Mouse (Mus musculus): Measurements from ENCODE around the gene Gpr146.
A peak's percentile ranks its signal among the peaks of the same experiment; 100 is the strongest.

Gpr146 gene

DNA sequence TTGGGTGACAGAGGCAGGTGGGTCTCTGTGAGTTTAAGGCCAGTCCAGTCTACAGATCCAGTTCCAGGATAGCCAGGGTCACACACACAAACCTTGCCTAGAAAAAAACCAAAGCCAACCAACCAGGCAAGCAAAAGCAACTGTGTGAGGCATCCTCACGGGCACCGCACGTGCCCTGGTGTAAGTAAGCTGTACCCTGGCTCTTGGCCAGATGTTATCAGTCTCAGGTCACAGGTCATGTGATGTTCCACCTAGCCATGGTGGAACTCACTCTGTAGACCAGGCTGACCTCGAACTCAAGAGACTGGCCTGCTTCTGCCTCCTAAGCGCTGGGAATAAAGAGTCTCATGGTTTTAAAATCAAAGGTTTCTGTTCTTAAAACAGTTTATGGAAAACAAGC, 18.3 kb upstream of the Gpr146 start:
- DNase-seq, result no peak

DNA sequence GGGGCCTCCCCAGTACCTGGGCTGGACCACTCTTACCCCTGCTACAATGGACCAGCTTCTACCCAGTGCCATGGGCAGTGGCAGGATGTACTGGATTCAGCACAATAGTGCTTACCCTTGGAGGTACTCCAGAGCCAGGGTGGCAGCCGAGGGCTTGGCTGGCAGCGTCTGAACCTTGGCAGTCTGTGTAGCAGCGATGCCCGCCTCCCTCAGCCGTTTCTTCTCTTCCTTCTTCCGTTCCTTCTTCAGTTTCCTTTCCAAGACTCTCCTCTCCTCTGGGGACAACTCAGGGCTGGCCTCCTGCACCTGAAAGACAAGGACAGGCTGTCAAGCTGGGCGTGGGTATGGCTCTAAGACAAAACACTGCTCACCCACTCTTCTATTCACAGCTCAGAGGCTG, 13.6 kb upstream of the Gpr146 start:
- DNase-seq, result no peak

DNA sequence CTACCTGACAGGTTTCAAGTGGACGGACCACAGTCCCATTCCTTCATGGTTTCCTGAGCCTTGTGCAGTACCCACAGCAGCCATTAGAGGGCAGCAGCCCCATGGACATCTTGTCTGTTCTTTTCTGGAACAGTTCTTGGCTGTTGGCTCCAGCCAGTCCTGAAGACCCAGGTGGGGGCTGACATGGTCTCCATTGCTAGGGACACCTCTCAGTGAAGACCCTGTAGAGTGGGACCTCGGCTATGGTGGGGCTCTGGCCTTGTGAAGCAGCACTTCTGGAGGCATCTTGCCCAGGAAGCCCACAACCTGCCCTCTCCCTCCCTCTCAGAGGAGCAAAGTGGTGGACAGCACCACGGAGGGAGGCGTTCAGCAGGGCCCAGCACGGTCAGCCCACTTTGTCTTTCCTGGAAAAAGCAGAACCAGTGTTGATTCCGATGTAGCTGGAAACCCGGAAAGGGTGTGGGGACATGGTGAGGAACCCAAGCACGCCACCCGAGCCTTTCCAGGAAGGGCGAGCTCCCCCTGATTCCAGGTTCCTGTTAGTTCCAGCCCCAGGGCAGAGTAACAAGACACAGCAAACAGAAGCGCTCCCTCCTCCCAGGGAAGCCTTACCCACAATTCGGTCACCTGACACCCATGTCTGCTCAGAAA, 13.1 kb upstream of the Gpr146 start:
- DNase-seq, result peak; percentile 87

DNA sequence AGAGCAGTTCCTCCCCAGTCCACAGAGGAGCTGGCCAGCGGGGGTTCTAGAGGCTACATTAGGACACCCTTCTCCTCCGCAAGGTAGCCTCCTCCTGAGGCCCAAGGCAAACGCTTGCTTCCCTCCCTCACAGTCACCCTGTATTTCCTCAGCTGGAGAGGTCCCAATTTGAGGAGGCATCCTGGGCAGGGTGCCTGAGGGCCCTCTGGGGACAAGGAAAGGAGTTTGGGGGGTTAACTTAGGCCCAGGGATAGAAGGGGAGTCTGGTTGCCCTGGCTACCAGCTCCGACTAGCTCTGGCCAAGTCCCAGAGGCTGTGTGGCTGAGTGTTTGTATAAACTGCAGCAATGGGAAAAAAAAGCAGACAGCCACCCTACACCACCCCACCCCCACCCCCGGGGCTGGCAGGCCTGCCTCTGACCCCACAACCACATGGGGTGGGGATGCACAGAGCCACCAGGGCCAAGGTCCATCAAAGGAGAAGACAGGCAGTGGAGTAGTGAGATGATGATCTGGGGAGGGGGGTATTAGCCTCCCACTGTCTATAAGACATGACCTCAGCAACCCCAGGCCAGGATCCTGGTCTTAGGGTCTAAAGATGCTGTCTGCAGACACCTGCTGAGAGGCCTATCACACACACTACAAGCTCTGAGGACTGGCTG, 12.5 kb upstream of the Gpr146 start:
- DNase-seq, result no peak

DNA sequence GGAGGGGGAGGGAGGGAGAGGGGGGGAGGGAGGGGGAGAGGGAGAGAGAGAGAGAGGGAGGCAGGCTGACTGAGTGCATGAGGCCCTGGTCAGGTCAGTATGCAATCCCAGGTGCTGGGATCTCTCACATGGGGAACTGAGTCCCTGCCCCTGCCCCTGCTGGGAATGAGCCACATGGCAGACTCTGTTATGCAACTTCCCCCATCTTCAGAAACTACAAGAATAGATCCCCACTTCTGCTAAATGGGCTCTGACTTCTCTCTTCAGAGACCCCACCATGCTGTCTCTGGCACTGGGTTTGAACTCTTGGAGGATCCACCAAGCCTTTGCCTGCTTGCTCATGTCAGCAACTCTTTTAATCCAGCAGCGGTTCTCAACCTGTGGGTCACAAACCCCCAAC, 11.7 kb upstream of the Gpr146 start:
- no peak for DNase-seq

DNA sequence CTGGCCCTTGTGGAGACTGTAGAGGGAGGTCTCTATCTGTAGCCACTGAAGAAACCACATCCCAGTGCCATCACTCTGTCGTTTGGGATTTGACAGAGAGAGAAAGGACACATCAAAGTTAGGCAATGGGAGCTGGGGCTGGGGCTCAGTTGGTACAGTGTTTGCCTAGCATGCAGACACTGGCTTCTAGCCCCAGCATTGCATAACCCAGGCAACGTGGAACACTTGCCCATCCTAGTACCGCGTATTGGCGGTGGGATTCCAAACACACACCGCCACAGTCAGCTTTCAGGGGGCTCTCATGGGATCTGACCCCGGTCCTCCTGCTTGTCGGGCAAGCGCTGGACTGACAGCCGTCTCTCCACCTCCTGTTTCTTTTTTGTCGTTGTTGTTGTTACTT, 11.0 kb upstream of the Gpr146 start:
- no peak for DNase-seq

DNA sequence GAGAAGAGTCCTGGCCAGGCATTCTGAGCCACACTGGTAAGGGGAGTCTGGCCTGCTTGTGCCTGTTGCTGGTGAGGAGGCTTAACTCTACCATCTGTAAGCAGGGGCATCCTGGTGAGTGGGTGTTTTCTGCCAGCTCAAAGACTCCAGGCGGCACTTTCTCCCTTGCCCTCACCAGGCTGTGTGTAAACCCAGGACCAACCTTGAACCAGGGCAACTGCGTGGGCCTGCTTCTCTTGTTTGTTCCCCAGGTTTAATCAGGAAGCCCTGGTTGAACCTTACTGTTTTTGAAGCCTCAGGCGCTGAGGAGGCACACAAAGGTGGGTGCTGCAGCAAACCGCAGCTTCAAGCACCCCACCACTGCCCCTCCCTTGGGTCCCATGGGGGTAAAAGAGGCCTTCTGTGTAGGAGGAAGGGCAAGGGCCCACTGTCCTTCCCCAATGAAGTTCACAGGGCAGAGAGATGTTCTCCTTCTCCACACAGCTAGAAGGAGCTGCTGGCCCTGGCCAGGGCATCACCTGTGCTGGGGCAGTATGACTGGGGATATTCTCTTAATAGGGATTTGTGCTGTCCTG, 9.5 kb upstream of the Gpr146 start:
- DNase-seq, result no peak

DNA sequence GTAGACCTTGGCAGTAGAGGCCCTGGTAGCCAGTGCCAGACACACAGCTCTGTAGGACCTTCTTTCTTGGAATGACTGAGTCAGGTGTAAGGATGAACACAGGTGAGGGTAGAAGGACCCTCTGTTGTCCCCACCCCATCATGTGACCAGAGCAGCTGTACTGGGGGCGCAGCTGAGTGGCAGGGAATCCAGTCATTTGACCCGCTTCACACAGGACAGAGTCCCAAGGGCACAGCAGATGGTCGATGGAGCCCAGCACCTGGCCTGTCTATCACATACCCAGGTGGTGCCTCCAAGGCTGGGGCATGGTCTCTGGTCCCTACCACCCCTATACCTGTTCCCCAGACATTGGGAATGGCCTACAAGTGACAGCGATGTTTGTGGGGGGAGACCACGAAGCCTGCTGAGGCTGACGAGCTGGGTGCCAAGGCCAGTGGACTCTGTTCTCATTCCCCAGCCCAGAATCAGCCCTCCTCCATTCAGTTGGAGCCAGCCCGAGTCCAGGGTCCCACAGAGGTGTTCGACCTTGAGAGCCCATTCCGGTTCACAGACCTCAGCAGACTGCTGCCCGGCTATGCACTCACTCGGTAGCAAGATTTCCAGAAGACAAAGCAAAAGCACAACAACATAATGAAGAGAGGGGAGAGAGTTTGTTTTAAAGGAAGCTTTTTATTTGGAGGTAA, 8.7 kb upstream of the Gpr146 start:
- DNase-seq, result no peak

DNA sequence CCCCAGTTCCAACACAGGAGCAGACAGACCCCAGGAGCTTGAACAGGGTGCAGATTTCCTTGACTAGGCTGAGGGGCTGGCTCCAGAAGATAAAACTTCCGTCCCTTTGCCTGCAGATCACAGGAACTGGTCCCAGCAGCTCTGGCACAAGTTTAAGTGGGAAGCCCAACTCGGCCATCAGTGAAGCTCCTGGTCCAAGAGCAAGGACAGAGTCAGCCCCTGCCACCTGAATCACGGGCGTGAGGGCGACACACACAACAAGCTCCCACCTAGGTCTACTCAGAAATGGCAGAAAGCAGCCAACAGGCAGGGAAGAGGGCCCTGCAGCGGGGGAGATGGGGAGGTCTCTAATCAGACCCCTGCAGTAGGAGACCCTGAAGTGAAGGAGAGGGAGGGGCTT, 7.2 kb upstream of the Gpr146 start:
- no peak for DNase-seq

DNA sequence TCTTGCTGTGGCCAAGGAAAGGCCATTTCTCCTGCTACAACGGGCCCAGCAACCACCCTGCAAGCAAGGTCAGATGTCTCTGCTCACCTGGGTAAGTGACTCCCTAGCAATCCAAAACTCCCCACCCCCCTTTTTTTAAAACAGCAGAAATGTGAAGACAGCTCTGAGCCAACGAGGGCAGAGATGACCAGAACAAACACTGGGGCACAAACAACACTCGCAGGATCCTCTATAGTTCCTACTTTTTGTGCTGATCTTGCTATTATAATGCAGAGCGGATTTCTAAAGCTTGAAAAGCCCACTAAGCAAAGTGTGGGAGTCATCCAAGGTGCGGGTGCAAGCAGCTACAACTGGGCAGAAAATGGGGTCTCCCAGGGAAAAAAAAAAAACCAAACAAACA, 6.4 kb upstream of the Gpr146 start:
- no peak for DNase-seq

DNA sequence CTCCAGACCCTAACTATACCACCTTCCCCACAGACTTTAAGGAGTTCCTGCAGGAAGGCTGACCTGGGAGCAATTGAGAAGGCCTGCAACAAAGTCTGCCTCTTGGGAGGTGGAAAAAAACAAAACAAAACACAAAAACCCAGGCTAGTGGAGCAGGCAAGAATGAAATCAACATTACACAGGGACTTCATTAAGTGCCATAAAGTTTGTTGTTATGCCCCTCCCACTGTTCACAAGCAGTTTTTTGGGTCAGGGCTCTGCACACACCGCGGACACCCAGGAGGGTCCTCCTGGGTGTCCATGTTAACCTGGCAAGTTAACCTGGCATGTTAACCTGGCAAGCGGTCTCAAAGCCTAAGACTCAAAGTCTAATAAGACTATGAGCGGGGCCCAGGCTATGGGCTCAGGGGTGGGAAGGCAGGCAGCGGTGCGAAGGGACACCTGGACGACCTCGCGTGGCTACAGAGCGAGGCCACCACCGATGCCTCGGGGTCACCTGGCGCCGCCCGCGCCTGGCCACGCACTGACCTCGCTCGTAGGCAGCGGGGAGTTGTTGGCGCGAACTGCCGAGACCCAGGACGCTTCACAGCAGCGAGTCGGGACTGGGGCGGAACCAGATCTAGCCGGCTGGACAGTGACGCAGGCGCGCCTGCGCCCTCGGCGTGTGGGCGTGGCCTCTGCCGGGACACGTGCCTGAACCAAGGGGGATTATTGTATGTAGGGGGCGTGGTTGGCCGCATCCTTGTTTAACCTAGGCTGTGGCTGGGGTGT, 5.7 kb upstream of the Gpr146 start:
- DNase-seq, result peak; percentile 87

DNA sequence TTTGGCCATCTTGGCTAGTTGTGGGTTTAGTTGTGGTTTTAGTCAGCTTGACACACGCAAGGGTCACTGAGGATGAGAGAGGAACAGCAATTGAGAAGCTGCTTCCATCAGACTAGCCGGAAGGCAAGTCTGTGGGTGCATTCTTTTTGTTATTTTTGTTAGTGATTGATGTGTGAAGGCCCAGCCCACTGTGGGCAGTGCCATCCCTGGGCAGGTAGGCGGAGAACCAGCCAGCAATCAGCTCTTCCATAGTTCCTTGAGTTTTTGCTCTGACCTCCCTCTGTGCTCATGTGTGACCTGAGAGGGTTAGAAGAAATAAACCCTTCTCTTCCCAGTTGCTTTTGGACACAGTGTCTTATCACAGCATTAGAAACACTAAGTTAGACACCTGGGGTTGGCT, 4.4 kb upstream of the Gpr146 start:
- DNase-seq, result no peak

DNA sequence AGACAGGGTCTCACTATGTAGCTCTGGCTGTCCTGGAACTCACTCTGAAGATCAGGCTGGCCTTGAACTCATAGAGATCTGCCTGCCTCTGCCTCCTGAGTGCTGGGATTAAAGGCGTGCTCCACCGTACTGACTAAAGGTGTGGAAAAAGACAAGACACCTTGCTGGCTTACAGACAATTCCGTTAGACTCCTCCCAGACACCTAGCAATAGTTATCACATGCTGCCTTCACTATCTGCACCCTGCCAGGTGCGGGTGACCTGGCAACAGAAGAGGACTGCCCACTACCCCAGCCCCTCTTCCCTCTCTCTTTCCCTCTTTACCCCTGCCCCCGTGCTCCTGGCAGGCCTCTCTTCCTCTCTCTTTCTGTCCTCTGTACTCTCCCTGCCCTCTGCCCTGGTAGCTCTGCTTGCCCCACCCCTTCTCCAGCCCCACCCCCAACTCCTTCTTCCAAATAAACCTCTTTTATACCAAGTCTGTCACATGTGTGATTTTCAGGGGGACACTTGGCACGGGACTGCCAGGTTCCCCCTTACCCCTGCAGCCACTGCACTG, 3.5 kb upstream of the Gpr146 start:
- no peak for DNase-seq

DNA sequence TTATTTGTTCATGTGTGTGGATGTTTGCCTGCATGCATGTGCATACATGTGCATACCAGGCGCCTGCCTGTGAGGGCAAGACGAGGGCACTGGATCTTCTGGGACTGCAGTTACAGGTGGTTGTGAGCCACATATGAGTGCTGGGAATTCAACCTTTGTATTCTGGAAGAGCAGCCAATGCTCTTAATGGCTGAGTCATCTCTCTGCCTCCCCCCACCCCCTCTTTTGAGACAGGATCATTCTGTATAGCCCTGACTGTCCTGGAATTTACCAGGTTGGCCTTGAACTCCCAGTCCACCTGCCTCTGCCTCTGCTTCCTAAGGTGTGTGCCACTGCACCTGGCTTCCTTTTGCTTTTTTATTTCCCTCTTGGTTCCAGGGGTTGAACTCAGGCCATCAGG, 2.7 kb upstream of the Gpr146 start:
- DNase-seq, result no peak

DNA sequence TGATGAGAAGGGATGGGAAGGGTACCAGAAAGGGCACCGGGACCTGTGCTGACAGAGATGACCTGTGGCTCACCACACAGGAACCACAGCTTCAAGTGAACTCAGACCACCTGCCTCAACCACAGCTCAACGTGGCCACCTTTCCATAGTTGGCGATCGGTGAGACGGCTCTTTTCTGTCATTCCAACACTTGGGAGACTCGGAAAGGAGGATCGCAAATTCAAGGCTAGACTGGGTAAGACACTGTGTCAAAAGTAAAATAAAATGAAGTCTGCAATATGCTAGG, 717 bp downstream of the Gpr146 start:
- no peak for DNase-seq

DNA sequence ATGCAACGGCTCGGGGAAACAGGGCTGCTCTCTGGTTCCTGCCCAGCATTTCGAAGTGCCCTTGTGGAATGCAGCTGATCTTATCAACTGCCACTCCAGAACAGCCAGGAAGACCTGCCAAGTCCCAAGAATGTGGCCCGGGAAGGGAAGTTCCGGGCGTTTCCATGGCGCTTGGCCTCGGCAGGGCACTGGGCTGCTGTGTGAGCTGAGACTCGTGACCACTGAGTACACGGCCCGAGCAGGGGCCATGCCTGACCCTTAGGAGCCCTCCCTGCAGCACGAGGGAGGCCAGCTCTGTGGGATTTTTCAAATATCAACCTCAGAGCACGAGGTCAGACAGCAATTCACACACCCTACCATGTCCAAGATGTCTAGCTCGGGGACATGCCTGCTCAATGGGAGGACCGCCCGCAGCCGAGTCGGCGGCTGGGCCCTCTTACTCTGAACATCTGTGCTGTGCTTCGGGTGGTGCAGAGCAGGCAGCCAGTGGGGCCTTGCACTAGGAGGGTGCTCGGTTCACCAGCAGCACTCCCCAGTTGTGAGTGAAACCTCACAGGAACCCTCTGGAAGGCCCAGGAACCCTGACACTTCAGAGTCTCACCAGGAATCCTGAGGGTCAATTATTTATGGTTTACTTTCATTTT, 1.6 kb downstream of the Gpr146 start:
- DNase-seq, result peak; percentile 68

DNA sequence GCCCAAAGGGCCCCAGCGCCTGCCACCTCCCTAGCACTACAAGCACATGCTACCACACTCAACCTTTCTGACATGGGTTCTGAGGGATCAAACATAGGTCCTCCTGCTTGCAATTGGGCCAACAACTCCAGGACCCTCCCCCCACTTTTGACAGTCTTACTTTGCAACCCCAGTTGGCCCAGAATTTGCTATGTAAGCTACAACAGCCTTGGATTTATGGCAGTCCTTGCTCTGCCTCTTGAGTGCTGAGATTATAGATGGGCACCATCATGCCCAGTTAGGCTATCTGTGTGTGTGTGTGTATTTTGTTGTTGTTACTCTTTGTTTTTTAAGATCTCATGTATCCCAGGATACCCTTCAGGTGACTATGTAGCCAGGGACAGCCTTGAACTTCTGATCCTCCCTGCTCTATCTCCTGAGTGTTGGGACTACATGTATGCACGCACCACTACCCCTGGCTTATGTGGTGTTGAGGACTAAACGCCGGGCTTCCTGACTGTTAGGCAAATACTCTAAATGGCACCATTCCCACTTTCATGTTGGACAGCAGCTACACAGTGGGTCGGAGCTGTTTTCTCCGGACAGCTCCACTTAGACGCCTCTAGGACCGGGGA, 2.4 kb downstream of the Gpr146 start:
- DNase-seq, result no peak

DNA sequence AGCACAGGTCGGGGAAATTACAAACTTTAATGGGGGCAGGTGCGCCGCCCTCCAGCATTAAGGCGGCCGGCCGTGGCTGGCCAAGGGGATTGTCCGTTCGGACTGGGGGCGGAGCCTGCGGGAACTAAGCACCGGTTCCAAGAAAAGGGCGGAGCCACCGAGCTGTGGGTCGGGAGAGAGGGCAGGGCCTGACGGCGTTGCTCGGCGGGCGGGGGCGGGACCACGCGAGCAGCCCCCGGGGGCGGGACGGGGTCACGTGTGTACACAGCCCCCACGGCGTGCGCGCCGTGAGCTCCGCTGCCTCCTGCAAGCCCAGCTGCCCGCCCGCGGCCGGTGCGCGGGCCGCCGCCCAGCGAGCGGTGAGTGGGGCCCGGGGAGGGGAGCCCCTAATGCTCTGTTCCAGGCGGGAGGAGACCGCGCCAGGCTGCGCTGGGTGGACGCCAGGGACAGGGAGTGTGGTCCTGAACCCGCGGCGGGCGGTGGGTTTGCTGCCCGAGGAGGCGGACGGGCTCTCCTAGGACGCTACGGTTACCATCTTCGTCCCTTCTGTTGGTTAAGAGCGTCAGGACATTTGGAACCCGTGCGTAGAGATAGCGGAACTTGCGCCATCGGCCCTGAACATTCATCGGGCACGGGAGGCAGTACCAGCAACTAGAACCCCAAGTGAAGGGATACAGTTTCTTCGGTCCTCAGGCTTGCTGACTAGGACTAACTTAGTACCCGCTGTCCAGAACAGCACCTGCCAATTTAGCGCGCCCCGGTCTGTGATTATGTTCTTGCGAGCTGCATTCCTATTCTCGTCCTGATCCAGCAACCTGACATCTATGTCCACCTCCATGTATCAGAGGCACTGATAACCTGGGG, 3.1 kb downstream of the Gpr146 start:
- peak; percentile 85 for DNase-seq

DNA sequence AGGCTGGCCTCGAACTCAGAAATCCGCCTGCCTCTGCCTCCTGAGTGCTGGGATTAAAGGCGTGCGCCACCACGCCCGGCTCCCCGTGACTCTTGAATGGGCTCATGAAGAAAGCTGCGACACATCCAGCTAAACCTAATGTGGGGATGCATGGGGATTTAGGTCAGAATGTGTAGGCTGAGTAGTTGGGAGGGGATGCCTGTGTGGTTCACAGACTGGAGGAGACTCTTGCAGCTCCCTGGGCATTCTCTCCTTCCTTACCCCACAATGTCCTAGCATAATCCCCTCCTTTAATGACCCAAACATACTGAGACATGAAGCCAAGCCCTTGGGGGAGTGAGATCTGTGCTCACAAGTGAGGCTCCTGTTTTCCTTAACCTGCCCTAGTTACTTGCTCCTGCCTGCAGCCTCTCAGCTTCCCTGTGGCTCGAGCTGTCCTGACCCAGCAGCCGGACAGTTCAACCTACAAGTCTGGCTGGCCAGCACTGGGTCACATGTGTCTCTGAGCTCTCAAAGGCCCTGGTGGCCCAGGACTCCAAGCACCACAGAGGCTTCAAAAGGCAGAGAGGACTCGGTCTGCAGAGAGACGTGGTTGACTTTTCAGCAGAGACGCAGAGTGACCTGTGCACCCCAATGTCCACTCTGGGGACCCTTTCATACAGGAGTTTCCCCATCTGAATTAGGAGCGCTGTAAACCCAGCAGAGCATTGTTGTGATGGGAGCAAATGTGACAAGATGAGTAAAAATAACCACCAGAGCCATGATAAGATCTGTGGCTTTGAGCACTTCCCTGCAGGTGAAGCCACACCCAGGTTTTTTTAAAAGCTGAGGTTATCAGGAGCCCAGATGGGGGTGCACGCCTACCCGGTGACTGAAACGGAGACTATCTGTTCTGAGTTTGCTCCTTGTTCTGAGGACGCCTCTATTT, 4.4 kb downstream of the Gpr146 start:
- peak; percentile 85 for DNase-seq

DNA sequence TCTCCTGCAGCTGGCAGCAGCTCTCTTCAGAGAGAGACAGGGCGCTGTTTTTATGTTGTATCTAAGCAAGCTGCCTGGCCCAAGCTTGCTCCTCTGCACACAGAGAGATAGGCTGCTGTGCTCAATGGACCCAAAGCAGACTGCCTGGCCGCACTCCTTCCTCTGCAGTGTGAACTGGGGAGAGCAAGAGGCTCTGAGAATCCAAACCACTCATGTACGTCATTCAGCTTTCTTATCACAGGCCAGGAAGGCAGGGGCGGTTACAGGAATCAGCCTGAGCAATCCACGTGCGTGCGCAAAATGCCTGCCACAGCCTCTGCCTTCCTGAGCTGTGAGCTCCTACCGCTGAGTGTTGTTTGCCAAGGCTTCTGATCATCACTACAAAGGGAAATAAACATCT, 5.3 kb downstream of the Gpr146 start:
- DNase-seq, result peak; percentile 70

All from thymus, postnatal 14 days (tissue).